Mouse (Mus musculus) cerebellum, adult 2 months (tissue): ENCODE data around the gene Rasl11b. TPM values are rescaled to one million over a fixed set of nuclear protein-coding genes. Genes with fewer than 3 reads are reported as not detected.

Source experiments
- DNase-seq, 2 experiments: peaks; one replicate each; pipeline ENCODE4 v3.0.0; 2021
- H3K27ac ChIP-seq: fragments of 200-500 bp; 2 replicates; pipeline ENCODE4 v1.5.1; 2012; ENCODE audit warnings: low read length, control low read depth, inconsistent platforms; ENCODE audit not compliant: insufficient read depth
- H3K27me3 ChIP-seq: fragments of 200-500 bp; 2 replicates; pipeline ENCODE4 v1.6.1; 2012; ENCODE audit warnings: inconsistent platforms, mild to moderate bottlenecking, low read length, moderate library complexity; ENCODE audit not compliant: control insufficient read depth, insufficient read depth
- H3K4me1 ChIP-seq: fragments of 200-500 bp; 2 replicates; pipeline ENCODE4 v1.6.1; 2011; ENCODE audit warnings: low read length; ENCODE audit not compliant: control insufficient read depth, insufficient read depth
- H3K4me3 ChIP-seq: fragments of 200-500 bp; replicated peaks from 2 replicates; pipeline ENCODE3; 2011; ENCODE audit warnings: mild to moderate bottlenecking, low read depth, low read length, control low read depth; ENCODE audit not compliant: insufficient read depth
- CTCF ChIP-seq: fragments of 200-500 bp; IDR thresholded peaks from 2 replicates; pipeline ENCODE4 v1.5.1; 2011; ENCODE audit warnings: low read depth, mild to moderate bottlenecking, control low read depth, low read length, moderate library complexity, borderline replicate concordance; ENCODE audit not compliant: insufficient read depth
- POLR2A ChIP-seq: fragments of 200-500 bp; IDR thresholded peaks from 2 replicates; pipeline ENCODE4 v1.6.1; 2011; ENCODE audit warnings: low read length, control low read depth, borderline replicate concordance; ENCODE audit not compliant: insufficient read depth
- WGBS: fragments of 180-500 bp; shearing (Covaris S2); methylation state at CpG from one replicate; pipeline ENCODE4 v1.1.7; 2018; 5-methylcytosine and 5-hydroxymethylcytosine counted together
- polyA plus RNA-seq: library from polyadenylated mRNA; depleted of rRNA; stranded (reverse); fragments of >200 nt; gene quantifications from 2 replicates; pipeline ENCODE4 v1.2.3, GENCODE M21; 2012

Gene Rasl11b
- polyA plus RNA-seq, 1 experiment, result 40.7 TPM

GRCm38 (mm10) chr5:74173162-74173844, 21.8 kb upstream of the Rasl11b start:
- H3K27ac ChIP-seq, result no peak overlapping the region
- TF ChIP-seq CTCF, result no peak
- TF ChIP-seq POLR2A, result no peak
- WGBS, result 72% methylated on average over 18 of the region's 18 CpGs
- DNase-seq, result no peak
- H3K4me1 ChIP-seq, result peaks cover 10% of the 10 kb centered on the region
- no peak overlapping the region for H3K4me3 ChIP-seq
- no peaks in the 10 kb centered on the region for H3K27me3 ChIP-seq

DNA sequence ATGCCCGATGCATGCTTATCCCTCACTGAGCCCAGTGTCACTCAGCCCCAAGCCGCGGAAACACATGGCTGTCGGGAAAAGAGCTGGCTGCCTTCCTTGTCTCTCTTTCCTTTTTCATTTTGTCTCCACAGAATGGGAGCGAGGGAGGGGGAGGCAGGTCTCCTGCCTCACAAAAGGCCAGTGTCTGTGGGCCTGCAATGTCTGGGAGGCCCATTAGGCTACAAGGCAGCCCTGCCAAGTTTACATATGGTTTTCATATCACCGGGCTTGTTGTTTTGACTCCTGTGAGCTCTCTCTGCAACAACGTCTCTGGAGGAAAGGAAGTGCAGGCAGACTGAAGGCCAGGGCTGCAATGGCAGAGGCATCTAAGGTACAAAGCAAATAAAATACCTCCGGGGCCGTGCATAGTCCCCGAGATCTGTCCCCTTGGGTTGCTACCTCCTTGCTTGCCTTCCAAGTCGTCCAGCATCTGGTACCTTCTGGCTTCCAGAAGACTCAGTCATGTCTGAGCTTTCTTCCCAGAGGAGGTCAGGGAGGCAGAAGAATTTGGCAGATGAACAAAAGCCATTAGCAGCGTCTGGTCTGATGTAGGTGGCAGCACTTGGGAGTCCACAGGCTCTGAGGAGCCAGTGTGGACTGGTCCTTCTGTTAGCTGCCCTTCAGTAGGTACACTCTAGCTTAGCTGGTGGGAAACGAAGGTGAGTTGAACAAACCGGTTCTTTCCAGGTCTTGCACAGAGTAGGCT, 19.4 kb upstream of the Rasl11b start:
- Histone ChIP-seq H3K27ac (no peak overlapping the region), H3K4me1 (peaks cover 10% of the 10 kb centered on the region), H3K4me3 (no peak overlapping the region), H3K27me3 (no peaks in the 10 kb centered on the region)
- TF ChIP-seq CTCF (no peak), POLR2A (no peak)
- WGBS, result 20% methylated on average over 14 of the region's 14 CpGs
- peak; percentile 28 to 49 for DNase-seq

GRCm38 (mm10) chr5:74180216-74180615, 14.9 kb upstream of the Rasl11b start:
- no peak for DNase-seq
- TF ChIP-seq CTCF (no peak), POLR2A (no peak)
- WGBS, result 67% methylated on average over 10 of the region's 10 CpGs
- Histone ChIP-seq H3K4me1 (peaks cover 9% of the 10 kb centered on the region), H3K27ac (no peak overlapping the region), H3K4me3 (no peak overlapping the region), H3K27me3 (no peaks in the 10 kb centered on the region)

GRCm38 (mm10) chr5:74183118-74183517, 12.0 kb upstream of the Rasl11b start:
- Histone ChIP-seq H3K27me3 (no peaks in the 10 kb centered on the region), H3K4me1 (no peaks in the 10 kb centered on the region), H3K4me3 (no peak overlapping the region), H3K27ac (no peak overlapping the region)
- TF ChIP-seq CTCF (no peak), POLR2A (no peak)
- WGBS, result 62% methylated on average over 10 of the region's 10 CpGs
- no peak for DNase-seq

DNA sequence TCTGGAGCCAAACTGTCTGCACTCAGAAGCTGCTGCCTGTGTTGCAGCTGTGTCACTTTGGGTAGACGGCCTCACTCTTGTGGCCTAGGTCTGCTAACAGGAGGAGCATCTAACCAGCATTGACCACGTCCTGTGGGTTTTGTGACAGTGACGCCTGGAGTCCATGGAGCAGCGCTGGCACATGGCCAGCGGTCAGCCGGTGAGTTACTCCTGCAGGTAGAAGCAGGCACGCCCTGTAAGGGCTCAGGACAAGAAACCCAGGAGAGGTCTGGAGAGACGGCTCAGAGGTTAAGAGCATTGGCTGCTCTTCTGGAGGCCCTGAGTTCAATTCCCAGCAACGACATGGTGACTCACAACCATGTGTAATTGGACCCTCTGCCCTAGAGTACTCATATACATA, 10.5 kb upstream of the Rasl11b start:
- WGBS, result 79% methylated on average over 9 of the region's 9 CpGs
- Histone ChIP-seq H3K4me3 (no peak overlapping the region), H3K4me1 (no peaks in the 10 kb centered on the region), H3K27me3 (no peaks in the 10 kb centered on the region), H3K27ac (no peak overlapping the region)
- TF ChIP-seq CTCF (no peak), POLR2A (no peak)
- DNase-seq, result no peak

DNA sequence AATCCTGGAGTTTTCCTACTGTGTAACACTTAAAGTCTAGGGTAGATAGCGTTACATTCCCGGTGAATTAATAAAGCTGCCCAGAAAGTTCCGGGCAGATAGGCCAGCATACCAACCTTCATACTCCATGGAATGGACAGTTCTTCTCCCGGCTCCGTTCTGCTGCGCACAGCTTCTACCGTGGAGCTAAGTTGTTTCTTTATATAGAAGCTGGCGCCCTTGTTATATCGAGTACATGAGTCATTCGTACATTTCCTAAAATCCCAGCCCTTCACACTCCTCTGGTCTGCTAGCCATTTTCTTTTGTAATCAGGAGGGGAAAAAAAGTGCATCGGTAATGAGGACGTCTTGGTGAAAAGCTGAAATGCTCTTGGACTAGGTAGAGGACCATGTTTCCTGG, 7.0 kb upstream of the Rasl11b start:
- no peak overlapping the region for H3K27ac ChIP-seq
- H3K27me3 ChIP-seq, result no peaks in the 10 kb centered on the region
- no peak for DNase-seq
- no peak for TF ChIP-seq CTCF
- TF ChIP-seq POLR2A, result no peak
- WGBS, result 97% methylated on average over 12 of the region's 12 CpGs
- no peaks in the 10 kb centered on the region for H3K4me1 ChIP-seq
- H3K4me3 ChIP-seq, result no peak overlapping the region

DNA sequence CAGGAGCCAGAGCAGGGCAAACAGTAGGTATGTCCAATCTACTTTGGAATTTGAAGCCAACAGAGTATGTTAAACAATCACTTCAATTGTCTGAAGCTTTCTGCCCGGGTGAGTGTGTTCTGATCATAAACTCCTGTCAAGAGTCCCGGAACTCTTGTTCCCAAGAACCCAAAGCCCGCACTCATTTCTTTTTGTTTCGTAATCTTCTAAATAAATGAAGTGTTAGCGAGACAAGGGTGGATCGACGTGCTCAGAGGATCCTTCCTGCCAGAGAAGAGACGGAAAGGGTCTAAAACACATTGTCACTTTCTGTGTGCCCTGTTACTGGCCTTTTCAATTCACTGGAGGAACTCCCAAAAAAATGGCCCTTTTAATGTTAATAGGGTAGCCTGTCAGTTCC, 6.2 kb upstream of the Rasl11b start:
- WGBS, result 97% methylated on average over 8 of the region's 8 CpGs
- Histone ChIP-seq H3K27ac (no peak overlapping the region), H3K27me3 (no peaks in the 10 kb centered on the region), H3K4me3 (no peak overlapping the region), H3K4me1 (no peaks in the 10 kb centered on the region)
- no peak for DNase-seq
- TF ChIP-seq POLR2A, result no peak
- no peak for TF ChIP-seq CTCF

DNA sequence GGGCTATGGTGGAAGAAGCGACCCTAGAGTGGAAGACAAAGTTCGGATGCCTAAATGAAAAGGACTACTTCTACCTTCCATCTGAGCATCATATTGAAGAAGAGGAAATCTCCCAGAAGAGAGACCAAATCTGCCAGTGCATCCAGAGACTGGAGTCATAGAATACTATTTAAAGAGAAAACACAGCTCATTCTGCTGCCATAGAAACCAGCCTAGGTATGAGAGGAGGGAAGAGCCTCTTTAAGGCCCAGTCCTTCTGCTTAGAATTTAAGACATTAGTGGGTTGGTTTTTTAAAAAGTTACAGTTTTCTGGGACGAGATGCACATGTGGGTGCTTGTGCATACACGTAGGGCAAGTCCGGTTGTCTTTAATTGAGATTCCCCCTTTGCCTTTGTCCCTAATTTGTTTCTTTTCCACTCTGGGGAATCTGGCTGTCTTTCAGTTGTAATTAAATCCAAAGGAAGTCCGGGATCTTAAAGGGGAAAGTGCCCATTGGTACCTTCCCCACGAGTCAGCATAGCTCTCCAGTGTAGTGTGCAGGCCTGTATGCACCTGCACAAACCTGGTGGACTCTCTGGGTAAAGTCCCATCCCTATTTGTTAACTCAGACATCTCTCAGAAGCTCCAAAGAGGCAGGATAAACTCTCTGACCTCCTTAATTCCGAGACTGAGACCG, 5.5 kb upstream of the Rasl11b start:
- no peak for TF ChIP-seq CTCF
- no peak for TF ChIP-seq POLR2A
- no peaks in the 10 kb centered on the region for H3K27me3 ChIP-seq
- H3K4me3 ChIP-seq, result no peak overlapping the region
- no peak for DNase-seq
- H3K27ac ChIP-seq, result no peak overlapping the region
- H3K4me1 ChIP-seq, result no peaks in the 10 kb centered on the region
- 61% methylated on average over 9 of the region's 9 CpGs for WGBS
